Mouse (Mus musculus): ENCODE results near the gene Ak2. TPM values are rescaled to one million over a fixed set of nuclear protein-coding genes. Genes with fewer than 3 reads are reported as not detected.

Ak2 gene
- total and polyA plus RNA-seq, 3 experiments = 330 to 366 TPM; not detected in 1

DNA sequence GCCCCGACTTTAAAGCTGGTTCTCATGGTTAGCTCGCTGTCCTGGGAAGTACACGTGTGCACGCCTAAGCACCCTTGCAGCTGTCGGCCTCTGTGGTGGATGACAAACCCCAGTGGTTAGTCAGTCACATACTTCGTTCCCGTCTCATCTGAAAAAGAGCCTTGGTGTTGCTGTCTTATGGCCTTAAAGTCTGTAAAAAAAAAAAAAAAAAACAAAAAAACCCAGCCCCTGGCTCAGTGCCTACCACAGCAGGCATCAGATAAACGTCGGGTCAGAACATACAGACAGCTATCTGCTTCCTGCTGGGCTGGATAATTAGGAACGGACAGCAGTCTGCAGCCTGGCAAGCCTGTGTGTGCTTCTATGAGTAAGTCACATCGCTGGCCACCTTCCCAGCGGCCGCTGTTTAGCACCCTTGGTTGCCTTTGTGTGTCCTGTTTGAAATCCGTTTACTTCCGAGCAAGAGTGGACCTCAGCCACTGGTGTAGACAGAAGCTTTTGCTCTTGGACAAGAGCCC lies 19.9 kb downstream of the Ak2 start:
- Histone ChIP-seq H3K36me3 (ENCODE audit: control insufficient read depth in 1 of 2, insufficient read depth in 2 of 2, low read length in 2 of 2) (peaks cover 19 to 54% of the 10 kb centered on the region in 2 experiments), H3K4me3 (ENCODE audit: control insufficient read depth in 1 of 2, insufficient read depth in 1 of 2, low read depth in 2 of 2, low read length in 2 of 2) (no peak overlapping the region), H3K27me3 (ENCODE audit: control insufficient read depth in 1 of 2, insufficient read depth in 2 of 2, low read length in 2 of 2) (no peaks in the 10 kb centered on the region), H3K27ac (ENCODE audit: control insufficient read depth, low read depth, low read length) (peak overlapping the region; percentile 82), H3K79me2 (ENCODE audit: control insufficient read depth, insufficient read depth, low read length, poor library complexity) (no peaks in the 10 kb centered on the region), H3K4me1 (ENCODE audit: control insufficient read depth in 1 of 2, insufficient read depth in 2 of 2, low read length in 2 of 2) (peaks cover 21 to 50% of the 10 kb centered on the region in 2 experiments), H3K9me3 (replicated peaks; ENCODE audit: insufficient read depth, low read length) (no peaks in the 10 kb centered on the region), H3K9ac (ENCODE audit: control insufficient read depth, low read depth, low read length, poor library complexity, severe bottlenecking) (peak overlapping the region; percentile 28)
- DNase-seq (ENCODE audit: low read depth, low spot score) = peak; percentile 75
- TF ChIP-seq MXI1 (IDR thresholded peaks at IDR 0.05; ENCODE audit: low read depth, low read length) (peak; percentile 89), POLR2AphosphoS5 (IDR thresholded peaks at IDR 0.05; ENCODE audit: borderline replicate concordance, low read depth, low read length) (no peak), RCOR1 (IDR thresholded peaks at IDR 0.05; ENCODE audit: low read depth, low read length) (peak; percentile 57; the same call in 1 of the 2 replicates), SMC3 (IDR thresholded peaks at IDR 0.05; ENCODE audit: low read depth, low read length) (no peak), EP300 (IDR thresholded peaks at IDR 0.05; ENCODE audit: low read depth in 1 of 2, low read length in 2 of 2) (peak; percentile 80 to 87), CHD1 (IDR thresholded peaks at IDR 0.05; ENCODE audit: low read depth, low read length) (no peak), MAX (IDR thresholded peaks at IDR 0.05; ENCODE audit: low read length) (peak; percentile 66), BHLHE40 (IDR thresholded peaks at IDR 0.05; ENCODE audit: borderline replicate concordance, low read depth, low read length) (peak; percentile 69; the same call in 1 of the 2 replicates), NRF1 (IDR thresholded peaks at IDR 0.05; ENCODE audit: insufficient read depth, low read depth, low read length, poor library complexity, severe bottlenecking) (no peak), MEF2A (IDR thresholded peaks at IDR 0.05; ENCODE audit: extremely low read depth, insufficient replicate concordance, low read depth, low read length, poor library complexity, severe bottlenecking) (no peak), KAT2A (conservative IDR thresholded peaks at IDR 0.05; ENCODE audit: low read depth, low read length) (no peak), POLR2AphosphoS2 (IDR thresholded peaks at IDR 0.05; ENCODE audit: low read length) (peak; percentile 65), MYB (IDR thresholded peaks at IDR 0.05; ENCODE audit: low read depth, low read length) (no peak; the same call in 1 of the 2 replicates), JUND (IDR thresholded peaks at IDR 0.05; ENCODE audit: low read depth, low read length) (no peak), USF1 (IDR thresholded peaks at IDR 0.05; ENCODE audit: low read depth, low read length) (0 out of 2 replicates have a peak, but pooled peaks have one; percentile 7), MYC (IDR thresholded peaks at IDR 0.05; ENCODE audit: low read depth, low read length) (peak; percentile 50; the same call in 1 of the 2 replicates), RAD21 (IDR thresholded peaks at IDR 0.05; ENCODE audit: low read depth, low read length) (no peak), GABPA (IDR thresholded peaks at IDR 0.05; ENCODE audit: low read depth, low read length) (no peak), ZNF384 (IDR thresholded peaks at IDR 0.05; ENCODE audit: low read depth, low read length) (peak; percentile 99), ZC3H11A (IDR thresholded peaks at IDR 0.05; ENCODE audit: low read depth, low read length) (no peak), TBP (IDR thresholded peaks at IDR 0.05; ENCODE audit: low read depth, low read length) (0 out of 2 replicates have a peak, but pooled peaks have one; percentile 28), ELF1 (IDR thresholded peaks at IDR 0.05; ENCODE audit: low read depth, low read length) (no peak), ETS1 (IDR thresholded peaks at IDR 0.05; ENCODE audit: low read depth, low read length) (peak; percentile 90), NELFE (IDR thresholded peaks at IDR 0.05; ENCODE audit: low read depth, low read length) (no peak), SIN3A (IDR thresholded peaks at IDR 0.05; ENCODE audit: low read length) (peak; percentile 79), GATA1 (IDR thresholded peaks at IDR 0.05; ENCODE audit: low read depth, low read length) (peak; percentile 92), USF2 (IDR thresholded peaks at IDR 0.05; ENCODE audit: borderline replicate concordance in 1 of 2, insufficient read depth in 1 of 2, low read depth in 1 of 2, low read length in 2 of 2) (no peak), POLR2A (IDR thresholded peaks at IDR 0.05; ENCODE audit: control insufficient read depth in 1 of 2, insufficient read depth in 1 of 2, low read depth in 1 of 2, low read length in 2 of 2, poor library complexity in 1 of 2) (no peak; a peak in 1 of 4 replicates), ZMIZ1 (IDR thresholded peaks at IDR 0.05; ENCODE audit: low read depth, low read length) (no peak), MAFK (IDR thresholded peaks at IDR 0.05; ENCODE audit: borderline replicate concordance, low read depth, low read length) (no peak), ZKSCAN1 (IDR thresholded peaks at IDR 0.05; ENCODE audit: low read depth, low read length) (no peak; the same call in 1 of the 2 replicates), TCF12 (IDR thresholded peaks at IDR 0.05; ENCODE audit: low read depth, low read length) (peak; percentile 84), E2F4 (IDR thresholded peaks at IDR 0.05; ENCODE audit: borderline replicate concordance, low read depth, low read length) (no peak), TAL1 (IDR thresholded peaks at IDR 0.05; ENCODE audit: low read length) (peak; percentile 50), HCFC1 (IDR thresholded peaks at IDR 0.05; ENCODE audit: low read depth, low read length) (no peak; the same call in 1 of the 2 replicates), CTCF (IDR thresholded peaks at IDR 0.05 in 2 of 3, conservative IDR thresholded peaks at IDR 0.05 in 1 of 3; ENCODE audit: control insufficient read depth in 1 of 3, insufficient read depth in 1 of 3, low read depth in 2 of 3, low read length in 3 of 3, poor library complexity in 1 of 3, severe bottlenecking in 1 of 3) (no peak), CHD2 (IDR thresholded peaks at IDR 0.05; ENCODE audit: low read length) (no peak)

Data from MEL (cell line).